Mouse (Mus musculus): Measurements from ENCODE around the gene Gm10591.
"Not testable (repeated sequence)": the region's sequence is repeated elsewhere in the genome, so short reads cannot be mapped to it uniquely, and the experiment has no call there.

Gm10591 gene

DNA sequence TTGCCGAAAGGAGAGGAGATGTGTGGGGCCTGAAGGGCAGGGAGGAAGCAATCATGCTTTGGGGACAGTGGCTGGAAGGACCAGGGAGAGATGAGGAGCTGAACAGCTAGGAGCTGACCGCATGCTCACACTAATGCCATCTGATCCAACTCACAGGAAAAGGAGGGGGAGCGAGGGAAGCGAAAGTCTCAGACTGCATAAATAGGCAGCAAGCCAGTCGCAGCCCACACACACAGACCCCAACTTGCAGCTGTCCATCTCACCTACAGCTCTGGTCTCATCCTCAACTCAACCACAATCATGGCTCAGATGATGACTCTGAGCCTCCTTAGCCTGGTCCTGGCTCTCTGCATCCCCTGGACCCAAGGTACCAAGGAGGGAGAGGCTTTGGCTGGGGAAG is at the start of gene Gm10591:
Gene Gm10591 (plus strand): TSS at position 301 of the 400 bp plus-strand sequence.
- DNase-seq = not testable (repeated sequence)

DNA sequence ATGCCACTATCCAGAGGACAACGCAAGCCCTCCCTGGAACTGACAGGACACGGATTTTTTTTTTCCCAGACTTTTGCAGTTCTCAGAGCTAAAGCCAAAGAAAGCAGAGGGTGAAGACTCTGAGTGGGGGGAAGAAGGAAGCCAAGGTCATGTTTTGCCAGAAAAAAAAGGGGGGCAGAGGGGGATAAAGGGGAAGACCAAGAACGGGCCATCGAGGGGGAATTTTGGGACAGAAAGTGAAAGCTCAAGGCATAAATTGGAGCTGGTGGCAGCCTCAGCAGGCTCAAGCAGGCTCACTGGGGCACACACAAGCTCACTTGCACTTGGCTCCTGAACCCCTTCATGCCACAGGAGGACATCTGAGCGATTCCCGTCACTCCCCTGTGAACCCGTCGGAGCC is 17.4 kb downstream of the Gm10591 start, which contains the start of gene Gm2564:
Gene Gm2564 (plus strand): TSS at position 301 of the 400 bp plus-strand sequence.
- DNase-seq = not testable (repeated sequence)

DNA sequence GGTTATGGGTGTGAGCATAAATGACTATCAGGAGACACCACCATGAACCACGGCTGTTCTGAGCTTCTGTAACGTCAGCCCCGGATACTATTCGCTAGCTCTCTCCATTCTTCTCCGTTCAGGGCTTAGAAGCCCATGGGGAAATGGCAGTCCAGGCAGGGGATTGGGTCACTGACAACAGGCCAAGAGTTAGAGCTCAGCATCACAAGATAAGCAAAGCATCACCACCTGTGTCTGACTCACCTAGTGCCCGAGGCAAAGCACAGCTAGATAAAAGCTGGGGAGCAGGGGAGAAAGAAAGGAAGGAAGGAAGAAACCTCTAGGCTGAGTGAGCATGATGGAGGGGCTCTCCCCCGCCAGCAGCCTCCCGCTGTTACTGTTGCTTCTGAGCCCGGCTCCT is 43.0 kb downstream of the Gm10591 start, which contains the start of gene Ccl27b:
Gene Ccl27b (plus strand): TSS at position 301 of the 400 bp plus-strand sequence.
- not testable (repeated sequence) for DNase-seq

DNA sequence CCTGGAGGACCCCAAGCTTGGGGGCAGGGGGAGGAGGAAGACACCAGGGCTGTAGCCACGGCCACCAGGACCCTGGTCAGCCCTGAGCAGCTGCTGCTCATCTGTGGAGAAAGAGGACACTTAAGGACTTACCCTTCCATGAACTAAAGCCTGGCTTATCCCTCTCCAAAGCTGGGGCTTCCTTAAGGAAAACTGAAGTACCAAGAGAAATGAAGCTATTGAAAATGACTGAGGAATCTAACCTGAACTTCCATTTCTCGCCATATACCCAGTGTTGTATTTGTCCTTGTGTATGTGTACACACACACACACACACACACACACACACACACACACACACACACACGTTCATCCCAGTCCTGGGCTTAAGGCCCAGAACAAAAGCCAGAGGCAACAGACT is 49.8 kb downstream of the Gm10591 start, which contains the start of gene Il11ra2:
Gene Il11ra2 (minus strand): TSS at position 101 of the 400 bp plus-strand sequence.
- not testable (repeated sequence) for DNase-seq

Measured in kidney, postnatal 10 days (tissue).